Mouse (Mus musculus): ENCODE results near the gene Grm1. TPM values are rescaled to one million over a fixed set of nuclear protein-coding genes. Genes with fewer than 3 reads are reported as not detected.

The Grm1 gene
- polyA plus RNA-seq, 1 experiment: not detected

DNA sequence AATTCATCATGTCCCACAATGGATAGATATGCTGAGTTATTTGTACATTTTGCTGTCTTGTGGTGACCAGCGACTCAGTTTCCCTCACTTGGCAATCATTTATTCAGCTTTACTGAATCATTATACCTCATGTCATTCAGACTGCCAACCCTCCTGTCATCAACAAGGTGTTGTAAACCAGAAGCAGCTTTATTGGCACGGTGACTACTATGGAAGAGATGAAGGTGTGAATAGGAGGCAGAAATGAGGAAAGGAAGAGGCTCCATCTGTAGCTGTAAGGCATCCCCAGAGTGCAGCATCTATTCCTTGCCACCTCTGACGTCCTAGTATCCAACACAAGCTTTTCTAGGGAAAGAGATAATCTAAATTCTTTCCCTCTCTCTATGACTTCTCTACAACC lies 247.3 kb downstream of the Grm1 start:
- H3K27me3 ChIP-seq (ENCODE audit: control insufficient read depth, insufficient read depth, low read length): no peaks in the 10 kb centered on the region
- 69% methylated on average over 3 of the region's 3 CpGs for WGBS
- H3K4me1 ChIP-seq (ENCODE audit: control insufficient read depth, insufficient read depth, insufficient read length, low read length): no peaks in the 10 kb centered on the region
- TF ChIP-seq CTCF (IDR thresholded peaks at IDR 0.05; ENCODE audit: extremely low read depth, insufficient read length, insufficient replicate concordance, low read depth, low read length) (no peak), POLR2A (IDR thresholded peaks at IDR 0.05; ENCODE audit: low read depth, low read length) (no peak)
- no peak overlapping the region for H3K27ac ChIP-seq (ENCODE audit: insufficient read depth, low read depth, low read length)
- H3K36me3 ChIP-seq (ENCODE audit: control insufficient read depth, insufficient read depth, low read length): no peaks in the 10 kb centered on the region
- H3K4me3 ChIP-seq (ENCODE audit: low read depth, low read length): no peak overlapping the region

DNA sequence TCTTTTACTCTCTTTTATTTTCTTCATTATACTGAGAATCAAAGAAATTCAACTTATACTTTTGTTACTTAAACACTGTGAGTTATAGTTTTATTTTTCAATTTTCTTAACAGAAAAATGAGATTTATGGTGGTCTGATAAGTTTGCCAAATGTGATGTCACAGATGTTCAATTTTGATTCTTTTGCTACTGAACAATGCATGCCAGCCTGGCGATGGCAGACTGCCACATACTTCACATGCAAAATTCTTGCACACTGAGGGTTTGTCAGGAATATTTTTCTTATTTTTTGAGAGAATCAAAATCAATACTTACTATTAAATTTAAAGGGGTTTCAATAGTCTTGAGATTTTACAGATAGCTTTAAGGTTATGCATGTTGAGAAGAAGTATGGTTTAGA lies 251.0 kb downstream of the Grm1 start:
- H3K4me1 ChIP-seq (ENCODE audit: control insufficient read depth, insufficient read depth, insufficient read length, low read length): no peaks in the 10 kb centered on the region
- no peaks in the 10 kb centered on the region for H3K27me3 ChIP-seq (ENCODE audit: control insufficient read depth, insufficient read depth, low read length)
- 86% methylated on average over 1 of the region's 1 CpGs for WGBS
- no peaks in the 10 kb centered on the region for H3K36me3 ChIP-seq (ENCODE audit: control insufficient read depth, insufficient read depth, low read length)
- H3K4me3 ChIP-seq (ENCODE audit: low read depth, low read length): no peak overlapping the region
- H3K27ac ChIP-seq (ENCODE audit: insufficient read depth, low read depth, low read length): no peak overlapping the region
- TF ChIP-seq POLR2A (IDR thresholded peaks at IDR 0.05; ENCODE audit: low read depth, low read length): no peak
- no peak for TF ChIP-seq CTCF (IDR thresholded peaks at IDR 0.05; ENCODE audit: extremely low read depth, insufficient read length, insufficient replicate concordance, low read depth, low read length)

DNA sequence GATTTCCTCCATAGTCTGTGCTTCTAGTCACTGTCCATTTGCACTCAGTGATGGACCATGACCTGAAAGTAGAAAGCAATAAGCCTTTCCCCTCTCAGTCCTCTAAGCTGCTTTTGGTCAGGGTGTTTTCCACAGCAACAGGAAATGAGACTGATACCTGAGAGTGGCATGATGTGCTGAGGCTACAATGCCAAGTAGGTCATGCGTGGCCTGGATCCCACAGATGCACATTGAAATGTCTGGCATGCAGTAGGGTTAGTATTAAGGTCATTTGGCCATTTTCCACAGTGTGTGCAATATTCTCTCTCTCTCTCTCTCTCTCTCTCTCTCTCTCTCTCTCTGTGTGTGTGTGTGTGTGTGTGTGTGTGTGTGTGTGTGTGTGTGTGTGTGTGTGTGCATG lies 254.8 kb downstream of the Grm1 start:
- Histone ChIP-seq H3K36me3 (ENCODE audit: control insufficient read depth, insufficient read depth, low read length) (no peaks in the 10 kb centered on the region), H3K27me3 (ENCODE audit: control insufficient read depth, insufficient read depth, low read length) (no peaks in the 10 kb centered on the region), H3K4me1 (ENCODE audit: control insufficient read depth, insufficient read depth, insufficient read length, low read length) (no peaks in the 10 kb centered on the region), H3K27ac (ENCODE audit: insufficient read depth, low read depth, low read length) (no peak overlapping the region), H3K4me3 (ENCODE audit: low read depth, low read length) (no peak overlapping the region)
- TF ChIP-seq POLR2A (IDR thresholded peaks at IDR 0.05; ENCODE audit: low read depth, low read length): no peak
- TF ChIP-seq CTCF (IDR thresholded peaks at IDR 0.05; ENCODE audit: extremely low read depth, insufficient read length, insufficient replicate concordance, low read depth, low read length): no peak
- 60% methylated on average over 1 of the region's 1 CpGs for WGBS

DNA sequence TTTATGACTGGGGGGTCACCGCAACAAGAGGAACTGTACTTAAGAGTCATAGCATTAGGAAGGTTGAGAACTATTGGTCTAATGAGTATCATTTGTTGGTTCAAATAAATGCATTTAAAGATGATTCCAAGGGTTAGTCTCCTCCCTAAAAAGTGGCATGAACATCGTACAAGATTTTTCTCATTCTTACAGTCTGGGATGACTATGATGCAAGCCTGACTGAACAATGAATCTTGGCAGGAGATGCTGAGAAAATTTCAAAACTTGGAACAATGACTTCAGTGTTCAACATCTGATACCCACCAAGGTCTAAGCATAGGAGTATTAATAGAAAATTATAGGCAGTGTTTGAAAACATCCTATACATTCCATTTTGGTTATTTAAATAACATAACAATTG lies 264.1 kb downstream of the Grm1 start:
- TF ChIP-seq CTCF (IDR thresholded peaks at IDR 0.05; ENCODE audit: extremely low read depth, insufficient read length, insufficient replicate concordance, low read depth, low read length): no peak
- TF ChIP-seq POLR2A (IDR thresholded peaks at IDR 0.05; ENCODE audit: low read depth, low read length): no peak
- H3K27me3 ChIP-seq (ENCODE audit: control insufficient read depth, insufficient read depth, low read length): no peaks in the 10 kb centered on the region
- 84% methylated on average over 2 of the region's 2 CpGs for WGBS
- no peak overlapping the region for H3K27ac ChIP-seq (ENCODE audit: insufficient read depth, low read depth, low read length)
- H3K36me3 ChIP-seq (ENCODE audit: control insufficient read depth, insufficient read depth, low read length): no peaks in the 10 kb centered on the region
- H3K4me3 ChIP-seq (ENCODE audit: low read depth, low read length): no peak overlapping the region
- H3K4me1 ChIP-seq (ENCODE audit: control insufficient read depth, insufficient read depth, insufficient read length, low read length): no peaks in the 10 kb centered on the region

DNA sequence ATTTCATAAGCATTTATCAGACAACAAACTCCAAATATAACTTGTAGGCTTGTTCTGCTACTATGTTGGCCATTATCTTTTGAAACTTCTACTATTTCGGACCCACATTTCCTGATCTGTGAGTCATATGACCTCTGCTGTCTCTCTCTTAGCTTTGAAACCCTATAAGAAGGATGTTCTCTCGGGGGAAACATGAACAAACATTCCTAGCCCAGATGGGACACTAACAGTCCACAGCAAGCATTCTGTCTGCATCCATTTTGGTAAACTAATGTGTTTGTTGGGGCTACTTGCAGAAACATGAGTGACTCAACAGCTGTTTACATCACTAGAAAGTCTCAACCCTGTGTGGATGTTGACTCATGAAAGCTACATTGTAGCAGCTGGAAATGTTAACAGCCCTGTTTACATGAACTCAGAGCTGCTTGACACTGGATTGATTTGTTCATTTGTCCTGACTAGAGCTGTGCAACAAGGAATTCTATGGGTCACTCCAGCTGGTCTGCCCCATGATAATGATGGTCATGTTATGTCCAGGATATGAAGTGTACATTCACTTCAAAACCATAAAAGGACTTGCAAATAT lies 267.4 kb downstream of the Grm1 start:
- Histone ChIP-seq H3K36me3 (ENCODE audit: control insufficient read depth, insufficient read depth, low read length) (no peaks in the 10 kb centered on the region), H3K27me3 (ENCODE audit: control insufficient read depth, insufficient read depth, low read length) (no peaks in the 10 kb centered on the region), H3K4me3 (ENCODE audit: low read depth, low read length) (no peak overlapping the region), H3K4me1 (ENCODE audit: control insufficient read depth, insufficient read depth, insufficient read length, low read length) (no peaks in the 10 kb centered on the region), H3K27ac (ENCODE audit: insufficient read depth, low read depth, low read length) (no peak overlapping the region)
- 48% methylated on average over 2 of the region's 2 CpGs for WGBS
- TF ChIP-seq CTCF (IDR thresholded peaks at IDR 0.05; ENCODE audit: extremely low read depth, insufficient read length, insufficient replicate concordance, low read depth, low read length) (no peak), POLR2A (IDR thresholded peaks at IDR 0.05; ENCODE audit: low read depth, low read length) (no peak)

DNA sequence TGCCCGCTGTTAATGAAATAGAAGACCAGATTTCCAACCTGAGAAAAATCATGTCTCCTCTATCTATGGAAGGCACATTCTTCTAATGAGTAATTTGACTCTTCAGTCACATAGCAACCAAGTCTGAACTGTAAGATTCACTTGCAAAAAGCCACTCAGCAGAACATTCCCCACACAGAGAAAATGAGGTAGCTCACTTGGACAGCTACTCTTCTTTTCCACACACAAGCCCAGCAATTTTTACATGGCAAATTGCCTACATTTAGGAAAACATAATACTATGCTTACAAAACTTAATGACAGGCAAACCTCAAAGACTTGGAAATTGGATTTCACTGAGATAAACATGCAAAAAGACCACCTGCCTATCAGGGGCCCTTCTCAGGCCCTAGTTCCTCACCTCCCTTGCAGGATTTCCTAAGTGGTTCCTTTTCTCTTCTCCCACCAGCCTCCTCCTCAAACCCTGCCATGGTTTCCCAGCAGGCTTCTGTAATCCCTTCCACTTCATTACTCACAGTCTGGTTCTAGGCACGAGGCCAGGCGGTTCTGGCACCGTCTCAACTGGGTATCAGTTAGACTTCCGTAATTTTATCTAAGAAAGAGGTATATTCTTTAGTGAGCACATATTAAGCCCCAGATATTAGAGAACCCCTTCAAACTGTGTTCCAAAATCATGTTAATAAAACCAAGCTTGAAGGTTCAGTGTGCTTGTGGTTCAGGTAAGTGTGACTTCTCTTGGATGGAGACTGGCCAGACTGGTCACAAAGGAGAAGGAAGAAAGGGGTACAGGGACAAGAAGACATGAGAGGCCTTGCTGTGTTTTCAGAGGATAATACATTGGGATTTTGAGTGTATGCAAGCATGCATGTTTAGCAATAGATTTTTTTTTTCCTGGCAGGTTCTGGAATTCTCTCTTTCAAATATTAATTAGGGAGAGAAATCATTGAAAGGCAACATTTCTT lies 269.1 kb downstream of the Grm1 start:
- no peak for TF ChIP-seq CTCF (IDR thresholded peaks at IDR 0.05; ENCODE audit: extremely low read depth, insufficient read length, insufficient replicate concordance, low read depth, low read length)
- TF ChIP-seq POLR2A (IDR thresholded peaks at IDR 0.05; ENCODE audit: low read depth, low read length): no peak
- no peaks in the 10 kb centered on the region for H3K27me3 ChIP-seq (ENCODE audit: control insufficient read depth, insufficient read depth, low read length)
- H3K4me3 ChIP-seq (ENCODE audit: low read depth, low read length): no peak overlapping the region
- no peak overlapping the region for H3K27ac ChIP-seq (ENCODE audit: insufficient read depth, low read depth, low read length)
- no peaks in the 10 kb centered on the region for H3K36me3 ChIP-seq (ENCODE audit: control insufficient read depth, insufficient read depth, low read length)
- WGBS: 61% methylated on average over 5 of the region's 5 CpGs
- no peaks in the 10 kb centered on the region for H3K4me1 ChIP-seq (ENCODE audit: control insufficient read depth, insufficient read depth, insufficient read length, low read length)

DNA sequence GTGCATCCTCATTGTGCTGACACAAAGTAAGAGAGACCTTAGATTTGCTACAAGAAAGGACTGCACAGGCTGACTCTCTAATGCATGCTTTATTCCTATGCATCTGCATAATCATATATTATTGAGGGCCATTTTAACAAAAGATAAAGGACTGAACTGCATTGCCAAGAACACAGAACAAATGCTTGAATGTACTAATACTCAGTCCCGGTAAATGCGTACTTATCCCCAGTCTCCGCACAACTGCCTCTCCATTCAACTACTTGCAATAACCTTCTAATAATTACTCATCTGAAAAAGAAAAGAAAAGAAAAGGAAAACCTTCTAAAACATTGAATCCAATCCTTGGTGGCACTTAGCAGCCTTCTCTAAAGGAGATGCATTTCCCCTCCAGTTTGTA lies 272.4 kb downstream of the Grm1 start:
- H3K27ac ChIP-seq (ENCODE audit: insufficient read depth, low read depth, low read length): no peak overlapping the region
- WGBS: 98% methylated on average over 3 of the region's 3 CpGs
- no peaks in the 10 kb centered on the region for H3K4me1 ChIP-seq (ENCODE audit: control insufficient read depth, insufficient read depth, insufficient read length, low read length)
- no peak overlapping the region for H3K4me3 ChIP-seq (ENCODE audit: low read depth, low read length)
- H3K27me3 ChIP-seq (ENCODE audit: control insufficient read depth, insufficient read depth, low read length): no peaks in the 10 kb centered on the region
- TF ChIP-seq CTCF (IDR thresholded peaks at IDR 0.05; ENCODE audit: extremely low read depth, insufficient read length, insufficient replicate concordance, low read depth, low read length) (no peak), POLR2A (IDR thresholded peaks at IDR 0.05; ENCODE audit: low read depth, low read length) (no peak)
- H3K36me3 ChIP-seq (ENCODE audit: control insufficient read depth, insufficient read depth, low read length): no peaks in the 10 kb centered on the region
